Mouse (Mus musculus): ENCODE measurements around the gene Shisa6.

Shisa6 gene

DNA sequence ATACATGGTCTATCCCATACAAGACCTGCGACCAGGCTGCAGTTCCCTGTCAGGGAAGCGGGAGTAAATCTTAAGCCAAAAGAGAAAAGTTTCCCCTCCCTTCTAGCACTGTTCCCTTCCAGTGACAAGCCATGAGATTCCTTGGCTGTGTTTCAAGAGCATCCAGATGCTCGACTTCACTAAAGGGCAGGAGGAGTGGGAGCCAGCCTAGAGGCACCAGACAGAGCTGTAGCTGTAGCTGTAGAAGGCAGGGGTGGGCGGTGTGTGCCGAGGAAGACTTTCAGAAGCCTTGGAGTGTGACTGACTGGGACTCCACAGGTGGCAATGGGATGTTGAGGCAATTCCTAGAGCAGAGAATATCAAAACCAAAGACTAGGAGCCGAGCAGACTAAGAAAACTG, 43.3 kb downstream of the Shisa6 start:
- 48% methylated on average over 6 of the region's 6 CpGs for WGBS

DNA sequence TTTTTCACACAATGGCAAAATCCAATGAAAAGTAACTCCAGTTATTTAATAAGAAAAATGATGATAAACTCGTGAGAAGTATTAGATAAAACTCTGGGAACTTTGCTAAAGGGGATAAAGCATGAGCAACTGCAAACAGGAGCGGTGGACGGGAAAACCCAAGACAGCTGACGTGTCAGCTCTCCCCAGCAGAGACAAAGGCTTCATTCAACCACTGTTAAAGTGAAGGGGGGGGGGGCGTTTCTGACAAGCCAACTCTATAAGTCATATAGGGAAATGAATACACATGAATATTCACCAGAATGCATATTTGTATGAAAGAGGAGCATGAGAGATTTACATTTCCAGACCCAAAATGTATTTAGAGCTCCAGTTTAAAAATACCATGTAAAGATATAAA, 83.1 kb downstream of the Shisa6 start:
- WGBS: 45% methylated on average over 5 of the region's 5 CpGs

DNA sequence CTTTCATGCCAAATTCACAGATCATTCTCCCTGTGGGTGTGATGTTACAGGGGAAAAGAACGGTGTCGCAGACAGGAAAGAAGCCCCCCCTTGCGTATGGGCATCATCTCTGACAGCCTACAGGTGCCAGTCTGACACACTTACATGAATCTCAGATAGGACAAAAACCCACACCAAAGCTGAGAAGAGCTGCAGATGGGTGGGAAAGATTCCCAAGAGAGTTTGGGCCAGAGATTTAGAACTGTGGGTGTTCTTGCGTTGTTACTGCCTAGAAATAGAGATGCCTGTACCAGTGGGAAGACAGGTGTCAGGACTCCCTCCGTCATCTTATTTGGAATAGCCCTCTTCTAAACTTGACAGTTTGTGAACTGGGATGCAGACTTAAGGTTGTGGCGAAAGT, 99.6 kb downstream of the Shisa6 start:
- WGBS: 54% methylated on average over 6 of the region's 6 CpGs

DNA sequence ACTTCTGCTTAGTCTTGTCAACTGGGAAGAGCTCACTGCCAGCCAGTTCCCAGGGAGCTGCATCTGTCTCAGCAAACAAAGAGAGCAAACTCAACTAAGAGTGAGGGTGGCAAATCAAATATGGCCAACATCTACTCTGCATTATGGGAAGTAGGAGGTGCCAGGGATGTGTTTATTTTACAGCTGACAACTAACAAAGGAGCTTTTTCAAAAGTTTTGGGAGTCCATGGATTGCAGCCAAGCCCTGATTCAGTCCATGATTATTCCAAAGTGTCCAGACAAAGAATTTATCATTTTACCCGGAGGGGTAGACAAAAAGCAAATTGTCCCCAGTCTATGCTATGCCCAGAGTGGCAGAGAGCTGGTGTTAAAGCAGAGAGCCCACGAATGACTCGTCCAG, 107.5 kb downstream of the Shisa6 start:
- 46% methylated on average over 3 of the region's 3 CpGs for WGBS

DNA sequence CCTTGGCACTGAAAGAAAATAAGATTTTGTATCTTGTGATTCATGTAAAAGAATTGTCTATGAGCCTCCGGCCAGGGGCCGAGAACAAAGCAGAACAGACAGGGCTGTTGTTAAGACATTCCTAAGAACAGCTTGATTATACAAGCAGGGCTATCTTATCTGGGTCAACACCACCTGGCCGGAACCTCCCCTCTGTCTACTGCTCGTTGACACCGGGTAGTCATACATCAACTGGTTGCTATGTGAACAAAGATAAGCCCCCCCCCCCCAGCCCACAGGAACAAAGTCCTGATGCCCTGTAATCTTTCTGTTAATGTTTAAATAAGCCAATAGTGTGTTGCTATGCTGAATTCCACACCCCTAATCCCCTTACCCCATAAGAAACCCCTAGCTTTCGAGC, 117.0 kb downstream of the Shisa6 start:
- WGBS: 87% methylated on average over 6 of the region's 6 CpGs

DNA sequence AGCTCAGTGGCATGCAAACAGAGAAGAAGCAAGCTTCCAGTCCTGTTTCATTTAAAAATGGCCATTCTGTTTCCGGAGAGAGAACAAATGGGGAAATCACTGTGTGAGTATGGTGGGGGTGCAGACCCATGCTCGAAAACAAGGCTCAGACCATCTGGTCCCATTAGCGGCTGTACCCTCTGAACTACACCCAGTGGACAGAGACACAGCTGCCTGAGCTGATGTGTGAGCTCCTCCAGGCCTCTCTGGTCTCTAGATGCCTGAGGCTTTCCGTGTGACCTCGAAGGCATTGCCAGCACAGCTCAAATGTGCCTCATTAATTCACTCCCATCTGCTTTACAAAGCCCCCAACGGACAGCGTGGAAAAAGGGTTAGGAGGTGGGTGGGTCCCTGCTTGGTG, 125.7 kb downstream of the Shisa6 start:
- WGBS: 72% methylated on average over 7 of the region's 7 CpGs

- 55% methylated on average over 3 of the region's 3 CpGs for WGBS
These were observed 138.2 kb downstream of the Shisa6 start for GRCm38 (mm10) chr11:66387561-66387960.

DNA sequence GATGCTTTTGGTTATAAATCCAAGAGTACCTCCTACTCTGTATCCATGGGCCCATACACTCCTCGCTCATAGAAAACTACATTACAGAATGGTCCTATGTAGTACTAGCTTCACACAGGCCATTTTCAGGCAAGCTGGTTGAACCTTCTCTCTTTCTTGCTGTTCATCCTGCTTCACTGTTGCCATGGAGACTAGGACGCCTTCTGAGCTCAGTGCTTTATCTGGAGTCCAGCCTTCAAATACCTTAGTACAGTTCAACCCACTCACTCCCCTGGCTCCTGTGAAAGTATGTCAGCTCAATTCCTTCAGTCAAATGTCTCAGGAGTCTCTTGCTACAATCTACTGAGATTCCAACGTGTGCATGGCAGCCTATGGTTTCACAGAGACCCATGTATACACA, 154.0 kb downstream of the Shisa6 start:
- WGBS: 45% methylated on average over 3 of the region's 3 CpGs

- WGBS: 88% methylated on average over 4 of the region's 4 CpGs
These were observed 156.0 kb downstream of the Shisa6 start for GRCm38 (mm10) chr11:66369764-66370163.

- 69% methylated on average over 8 of the region's 8 CpGs for WGBS
These were observed 158.7 kb downstream of the Shisa6 start for GRCm38 (mm10) chr11:66366809-66367685.

DNA sequence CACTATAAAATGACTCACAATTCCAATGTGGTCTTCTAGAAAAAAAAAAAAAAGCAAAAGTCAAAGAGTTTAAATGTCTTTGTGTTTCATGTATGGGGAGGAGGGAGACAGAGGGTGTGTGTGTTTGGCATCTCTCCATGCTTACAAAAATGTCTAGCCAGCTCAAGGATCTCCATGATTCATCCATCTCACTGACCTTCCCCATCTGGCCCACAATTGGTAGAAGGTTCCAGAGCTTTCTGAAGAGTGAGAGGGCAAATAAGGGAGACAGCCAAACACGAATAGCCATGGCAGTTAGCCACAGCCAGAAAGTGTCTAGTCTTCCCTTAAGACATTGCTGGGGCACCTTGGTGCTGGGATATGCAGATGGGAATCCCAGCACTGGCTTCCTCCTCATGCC, 166.0 kb downstream of the Shisa6 start:
- WGBS: 56% methylated on average over 1 of the region's 1 CpGs

- WGBS: 52% methylated on average over 3 of the region's 3 CpGs
These were observed 180.9 kb downstream of the Shisa6 start for GRCm38 (mm10) chr11:66344822-66345221.

DNA sequence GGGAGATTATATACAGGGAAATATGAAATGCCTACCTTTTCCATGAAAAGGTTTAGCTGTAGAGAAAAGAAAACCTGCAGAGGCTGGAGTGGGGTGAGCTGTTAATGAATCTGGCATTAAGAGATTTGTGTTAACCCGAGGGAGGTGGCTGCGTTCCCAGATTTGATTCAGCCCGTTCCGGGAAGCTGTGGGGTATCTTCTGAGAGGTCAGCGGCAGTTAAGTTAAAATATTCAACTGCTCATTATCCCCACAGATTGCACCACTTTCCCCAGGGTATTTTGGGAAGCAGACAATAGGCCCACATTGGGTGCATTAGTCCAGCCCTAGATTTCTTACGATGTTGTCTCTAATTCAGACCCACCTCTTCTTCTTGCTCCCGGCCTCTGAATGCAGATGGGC, 213.0 kb downstream of the Shisa6 start:
- 42% methylated on average over 7 of the region's 7 CpGs for WGBS

GRCm38 (mm10) chr11:66304396-66304795, 221.4 kb downstream of the Shisa6 start:
- WGBS: 76% methylated on average over 1 of the region's 1 CpGs

DNA sequence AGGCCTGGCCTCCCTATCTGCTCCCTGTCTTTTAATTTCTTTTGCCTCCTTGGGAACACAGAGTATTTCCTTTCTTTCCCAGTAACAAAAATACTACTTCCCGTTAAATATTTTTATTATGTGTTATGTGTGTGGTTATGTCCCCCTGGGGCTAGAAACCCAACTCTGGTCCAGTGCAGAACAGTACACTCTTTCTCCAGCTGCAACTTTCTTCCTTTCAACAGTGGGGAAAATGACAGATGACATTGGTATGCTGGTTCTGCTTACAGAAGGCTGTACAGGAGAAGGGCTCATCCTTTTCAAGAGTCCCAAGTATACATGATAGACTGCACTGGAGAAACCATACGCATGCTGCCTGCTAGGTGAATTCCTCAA, 251.1 kb downstream of the Shisa6 start:
- WGBS: 87% methylated on average over 2 of the region's 2 CpGs

GRCm38 (mm10) chr11:66273904-66274706, 251.7 kb downstream of the Shisa6 start:
- WGBS: 46% methylated on average over 8 of the region's 8 CpGs

GRCm38 (mm10) chr11:66267029-66267428, 258.7 kb downstream of the Shisa6 start:
- WGBS: 62% methylated on average over 3 of the region's 3 CpGs

DNA sequence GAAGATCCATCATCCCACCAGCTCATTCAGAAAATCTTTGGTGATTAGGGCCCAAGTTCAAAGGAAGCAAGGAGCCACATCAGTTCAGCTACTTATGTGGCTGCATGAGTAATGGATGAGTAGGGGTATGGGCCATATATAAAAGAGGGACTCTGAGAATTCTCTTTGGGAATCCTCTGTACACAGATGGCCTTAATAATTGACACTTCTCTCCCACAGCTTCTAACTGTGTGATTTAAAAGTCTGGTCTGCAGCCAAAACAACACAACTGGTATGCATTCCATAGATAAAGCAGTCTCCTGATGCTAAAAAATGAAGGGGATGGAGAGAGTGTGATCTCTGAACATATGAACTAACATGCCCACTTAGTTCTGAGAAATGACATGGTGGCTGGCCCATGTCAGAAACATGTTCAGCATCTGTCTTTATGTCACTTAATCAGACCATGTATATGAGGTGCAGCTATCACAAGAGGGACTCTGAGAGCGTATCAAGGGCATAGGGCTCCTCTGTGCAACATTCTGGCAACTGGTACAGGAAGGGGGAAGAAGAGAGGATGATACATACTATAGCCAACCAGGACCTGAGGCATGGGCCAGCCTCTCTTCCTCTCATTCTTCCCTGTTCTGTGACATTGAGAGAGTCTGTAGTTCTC, 260.3 kb downstream of the Shisa6 start:
- WGBS: 85% methylated on average over 1 of the region's 1 CpGs

DNA sequence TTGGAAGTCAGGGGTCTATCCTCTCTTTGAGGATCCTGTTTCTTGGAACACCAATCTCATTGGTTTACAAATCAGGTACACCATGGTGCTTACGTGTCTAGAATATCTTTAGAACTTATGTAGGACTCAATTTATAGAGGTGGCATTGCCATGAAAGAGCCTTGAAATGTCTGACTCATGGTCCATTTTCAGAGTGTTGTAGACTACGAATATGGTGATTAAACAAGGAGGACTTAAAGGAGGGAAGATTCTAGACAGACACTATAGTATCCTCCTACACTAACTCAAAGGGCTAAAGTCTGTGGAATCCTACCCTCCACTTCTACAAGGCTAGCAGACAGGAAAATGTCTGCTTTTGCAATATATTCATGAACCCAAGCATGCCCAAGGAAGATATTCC, 265.6 kb downstream of the Shisa6 start:
- WGBS: 50% methylated on average over 2 of the region's 2 CpGs

DNA sequence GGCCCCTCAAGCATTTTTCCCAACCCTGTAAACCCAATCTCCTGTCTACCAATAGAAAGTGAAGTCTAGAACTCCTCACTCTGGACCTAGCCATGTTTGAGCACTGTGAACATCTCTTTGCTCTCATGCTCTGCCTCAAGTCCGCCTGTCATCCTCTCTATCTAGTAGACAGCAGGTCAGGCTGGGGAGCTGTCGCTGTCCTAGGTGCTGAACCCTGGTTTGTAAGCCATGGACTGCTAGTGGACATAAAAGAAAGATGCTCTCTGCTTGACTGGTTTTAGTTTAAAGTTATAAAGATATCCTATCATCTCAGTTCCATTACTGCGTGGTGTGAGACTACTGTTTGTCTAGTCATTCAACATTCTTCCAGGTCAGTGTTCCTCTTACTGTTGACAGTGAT, 266.9 kb downstream of the Shisa6 start:
- 54% methylated on average over 3 of the region's 3 CpGs for WGBS

DNA sequence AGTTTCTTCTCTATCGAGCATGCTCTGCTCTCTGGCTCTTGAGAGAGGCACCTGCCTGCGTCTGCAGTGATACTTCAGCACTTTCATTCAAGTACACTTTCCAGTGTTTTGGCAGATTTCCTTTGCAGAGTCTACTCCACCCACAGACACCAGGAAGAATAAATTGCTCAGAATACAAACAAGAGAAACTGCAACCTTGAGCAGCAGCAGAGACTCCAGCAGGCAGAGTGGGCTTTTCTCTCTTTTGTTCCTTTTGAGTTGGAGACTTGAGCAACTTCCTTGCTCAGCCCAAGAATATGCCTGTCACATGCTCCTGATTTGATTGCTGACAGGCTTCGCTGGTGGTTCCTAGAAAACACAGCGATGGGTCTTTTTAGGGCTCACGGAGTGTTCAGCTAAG, 278.6 kb downstream of the Shisa6 start:
- 32% methylated on average over 5 of the region's 5 CpGs for WGBS

DNA sequence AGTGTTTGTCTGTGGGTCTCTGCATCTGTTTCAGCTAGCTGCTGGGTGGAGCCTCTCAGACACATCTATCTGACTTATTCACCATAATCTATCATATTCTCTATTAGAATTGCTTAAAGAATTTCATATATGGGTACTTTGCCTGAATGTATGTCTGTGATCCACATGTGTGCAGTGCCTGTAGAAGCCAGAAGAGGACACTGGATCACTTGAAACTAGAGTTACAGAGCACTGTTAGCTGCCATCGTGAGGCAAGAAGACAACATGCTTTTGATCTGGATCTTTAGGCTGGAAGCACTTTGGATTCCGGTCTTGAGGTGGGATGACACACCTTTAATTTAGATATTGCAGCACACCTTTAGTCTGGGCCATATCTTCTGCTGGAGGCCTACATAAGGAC, 289.2 kb downstream of the Shisa6 start:
- WGBS: 76% methylated on average over 2 of the region's 2 CpGs

GRCm38 (mm10) chr11:66232891-66233290, 292.9 kb downstream of the Shisa6 start:
- WGBS: 73% methylated on average over 1 of the region's 1 CpGs

Data from cerebral cortex, adult 2 months (tissue).